13 mouse cellular contexts compared by ENCODE assay signal in the genomic region with DNA sequence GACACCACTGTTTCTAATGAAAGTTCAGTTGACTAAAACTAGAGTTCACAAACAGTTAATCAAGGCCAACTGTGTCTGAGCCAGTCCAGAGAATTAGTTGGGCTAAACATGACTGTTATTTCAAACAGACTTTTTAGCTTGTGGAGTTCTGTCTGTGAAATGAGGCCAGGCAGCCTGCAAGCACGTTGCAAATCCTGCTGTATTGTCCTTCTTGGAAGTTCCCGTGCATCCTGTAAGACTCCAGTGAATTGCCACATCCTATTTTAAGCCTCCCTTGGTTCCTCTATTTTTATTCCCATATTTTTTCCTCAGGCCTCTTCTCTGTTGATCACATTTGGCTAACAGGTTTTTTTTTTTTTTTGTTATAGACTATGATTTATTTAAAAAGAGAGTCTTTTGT.
DNase-seq lines count a peak whose midpoint lies in the region.
"Had no signal": no experiment of that assay in that cellular context is flagged by ENCODE, and none has a peak within 500 bp of the region (broad histone marks: within the 10 kb centered on the region; RNA-seq: fewer than 3 reads in every experiment).

No protein-coding gene starts in this region.

- peak; percentile 27 to 34 for DNase-seq in frontal cortex, adult 2 months (ENCODE audit: extremely low spot score in 1 of 2, low spot score in 1 of 2)
- DNase-seq in frontal cortex, postnatal 25 days (ENCODE audit: low spot score in 2 of 2): no peak
- DNase-seq in left cerebral cortex, adult 9 months (ENCODE audit: low spot score in 2 of 2): peak; percentile 33 to 48
- DNase-seq in left cerebral cortex, postnatal 4 days: no peak
- peak; percentile 29 to 58 for DNase-seq in right cerebral cortex, postnatal 10 days (ENCODE audit: low spot score in 2 of 2)
- DNase-seq in right cerebral cortex, postnatal 25 days: no peak
- no peak for DNase-seq in cerebellum, adult 8-10 months
- DNase-seq: adrenal gland, postnatal 14 days; cerebellum, adult 18-20 months; cerebellum, postnatal 10 days; forebrain, postnatal 0 days; gastrocnemius, postnatal 14 days; heart, postnatal 36 days had no signal

- intact Hi-C loops in left cerebral cortex, postnatal 4 days (cut with DNase I): no loop called here

Comparison
In these comparisons a context has a peak if more than half of its experiments do, and no peak if none do; other contexts are left out.
1. DNase-seq: peak in frontal cortex, adult 2 months (2 of 2), left cerebral cortex, adult 9 months (2 of 2) and right cerebral cortex, postnatal 10 days (2 of 2); none in frontal cortex, postnatal 25 days (0 of 2), left cerebral cortex, postnatal 4 days (single experiment), right cerebral cortex, postnatal 25 days (single experiment) and cerebellum, adult 8-10 months (single experiment).